Comparison of ENCODE assay signal across 7 mouse cellular contexts in the genomic region with DNA sequence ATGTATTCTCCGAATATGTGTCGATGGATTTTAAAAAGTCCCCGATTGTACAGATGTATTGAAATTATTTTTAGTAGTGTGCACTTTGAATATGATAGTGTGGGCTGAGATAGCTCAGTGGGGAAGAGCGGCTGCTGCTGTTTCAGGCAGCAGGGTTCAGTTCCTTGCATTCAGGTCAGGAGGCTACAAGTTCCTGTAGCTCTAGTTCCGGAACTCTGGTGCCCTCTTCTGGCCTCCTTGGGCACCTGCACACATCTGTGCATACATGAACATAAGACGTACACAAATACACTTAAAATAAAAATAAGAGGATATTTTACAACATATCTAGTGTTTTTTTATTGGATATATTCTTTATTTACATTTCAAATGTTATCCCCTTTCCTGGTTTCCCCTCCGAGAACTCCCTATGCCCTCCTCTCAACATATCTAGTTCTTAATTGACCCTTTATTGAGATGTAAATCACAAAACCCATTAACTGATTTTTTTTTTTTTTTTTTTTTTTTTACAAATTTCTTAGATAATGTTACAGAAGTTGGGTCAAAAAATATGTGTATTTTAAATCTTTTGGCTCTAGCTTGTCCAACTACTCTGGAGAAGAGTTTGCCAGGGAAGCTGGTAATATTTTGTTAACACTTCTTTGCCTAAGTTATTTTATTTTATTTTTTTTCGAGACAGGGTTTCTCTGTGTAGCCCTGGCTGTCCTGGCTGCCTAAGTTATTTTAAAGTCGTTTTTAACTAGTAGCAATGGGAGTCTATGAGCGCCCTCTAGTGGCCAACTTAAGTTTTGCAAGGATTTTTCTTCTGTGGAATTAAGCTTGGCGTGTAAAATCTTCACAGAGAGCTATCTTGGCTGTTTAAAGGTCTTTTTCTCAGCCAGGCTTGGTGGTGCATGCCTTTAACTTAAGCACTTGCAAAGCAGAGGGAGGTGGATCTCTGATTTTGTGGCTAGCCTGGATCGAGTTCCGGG. TPM values are rescaled to one million over a fixed set of nuclear protein-coding genes. Genes with fewer than 3 reads are reported as not detected.
DNase-seq lines count a peak whose midpoint lies in the region; TF ChIP-seq lines count a peak whose summit lies in the region.

No protein-coding gene starts in this region.

- TF ChIP-seq POLR2A in ES-Bruce4 (IDR thresholded peaks at IDR 0.05; ENCODE audit: insufficient read depth, low read length) = no peak

- no peak overlapping the region for H3K4me3 ChIP-seq in ES-Bruce4 (ENCODE audit: low read depth, low read length)

- intact Hi-C loops in gastrocnemius, postnatal 14 days (cut with DNase I; ENCODE audit: low total_unique reads) = loop anchor here (2.0 kb wide), 1 partner anchor 82 kb away; no protein-coding TSS in a partner anchor

- H3K27ac ChIP-seq in ES-Bruce4 (ENCODE audit: insufficient read depth, low read length) = no peak overlapping the region

- TF ChIP-seq EP300 in ES-Bruce4 (IDR thresholded peaks at IDR 0.05; ENCODE audit: insufficient read depth, low read depth, low read length) = no peak

- peak; percentile 82 for TF ChIP-seq CTCF in ES-Bruce4 (IDR thresholded peaks at IDR 0.05; ENCODE audit: low read depth, low read length)

- H3K4me1 ChIP-seq in ES-Bruce4 (ENCODE audit: control insufficient read depth, insufficient read depth, low read length) = no peaks in the 10 kb centered on the region

- no peak overlapping the region for H3K9ac ChIP-seq in ES-Bruce4 (ENCODE audit: low read depth, poor library complexity, severe bottlenecking)

- no peaks in the 10 kb centered on the region for H3K27me3 ChIP-seq in ES-Bruce4 (ENCODE audit: control insufficient read depth, insufficient read depth, low read length, poor library complexity, severe bottlenecking)

- no peaks in the 10 kb centered on the region for H3K36me3 ChIP-seq in ES-Bruce4 (ENCODE audit: control insufficient read depth, insufficient read depth, low read length, poor library complexity, severe bottlenecking)

- DNase-seq in WW6 (ENCODE audit: low read depth, low spot score) = peak; percentile 49
- peak; percentile 40 to 79 for DNase-seq in cerebellum, postnatal 4 days (ENCODE audit: low spot score in 2 of 2)
- DNase-seq in gastrocnemius, postnatal 14 days = peak; percentile 49
- DNase-seq in layer of hippocampus, adult 11-12 months (ENCODE audit: low spot score) = peak; percentile 88
- DNase-seq in lung, postnatal 14 days = peak; percentile 83
- peak; percentile 51 for DNase-seq in right cerebral cortex, postnatal 25 days

- H3K9me3 ChIP-seq in ES-Bruce4 (replicated peaks; ENCODE audit: control insufficient read depth, insufficient read depth, low read length, poor library complexity, severe bottlenecking) = no peaks in the 10 kb centered on the region

RNA-seq across cellular contexts. Expression of gene Cldn11, which starts 11.0 kb away (rescaled TPM):
- 0.59 and 0.85 TPM in 2 replicates for polyA plus RNA-seq in ES-Bruce4 (2011; ENCODE audit: insufficient read depth, insufficient read length, low read depth, missing spikeins)
- total RNA-seq in gastrocnemius, postnatal 14 days (2021) = under 1 TPM; 0.58 to 0.78 TPM

RNA-seq across cellular contexts. Expression of gene Skil, which starts 43.9 kb away (rescaled TPM):
- polyA plus RNA-seq in ES-Bruce4 (2011; ENCODE audit: insufficient read depth, insufficient read length, low read depth, missing spikeins) = 64.4 and 69.6 TPM in 2 replicates
- total RNA-seq in gastrocnemius, postnatal 14 days (2021) = 10 to 100 TPM; 12.7 TPM
